Mouse (Mus musculus) hindbrain, embryonic 15.5 days (tissue): Measurements from ENCODE around the gene Ino80b. TPM values are rescaled to one million over a fixed set of nuclear protein-coding genes. Genes with fewer than 3 reads are reported as not detected.

Source experiments
- ATAC-seq: fragments of 200-750 bp; cut with Nextera tagmentation; 2 replicates; pipeline ENCODE4 v1.8.0; 2017; ENCODE audit warnings: low read depth, moderate number of reproducible peaks, moderate TSS enrichment; ENCODE audit not compliant: low FRiP score
- H3K27ac ChIP-seq: fragments of 300-500 bp; sonication (generic); replicated peaks from 2 replicates; pipeline ENCODE4 v1.5.1; 2015; ENCODE audit warnings: mild to moderate bottlenecking, inconsistent platforms
- H3K27me3 ChIP-seq: fragments of 300-500 bp; sonication (generic); 2 replicates; pipeline ENCODE4 v1.6.1; 2015; ENCODE audit warnings: control low read depth, inconsistent platforms
- H3K36me3 ChIP-seq: fragments of 300-500 bp; sonication (generic); 2 replicates; pipeline ENCODE4 v1.6.1; 2015; ENCODE audit warnings: control low read depth, inconsistent platforms
- H3K4me1 ChIP-seq: fragments of 300-500 bp; sonication (generic); replicated peaks from 2 replicates; pipeline ENCODE4 v1.6.1; 2015; ENCODE audit warnings: control low read depth, inconsistent platforms
- H3K4me2 ChIP-seq: fragments of 300-500 bp; sonication (generic); 2 replicates; pipeline ENCODE4 v1.6.1; 2015; ENCODE audit warnings: moderate library complexity, mild to moderate bottlenecking, inconsistent platforms
- H3K4me3 ChIP-seq: fragments of 300-500 bp; sonication (generic); 2 replicates; pipeline ENCODE4 v1.5.1; 2015; ENCODE audit warnings: mild to moderate bottlenecking, inconsistent platforms
- H3K9ac ChIP-seq: fragments of 300-500 bp; sonication (generic); 2 replicates; pipeline ENCODE4 v1.6.1; 2015; ENCODE audit warnings: inconsistent platforms
- H3K9me3 ChIP-seq: fragments of 300-500 bp; sonication (generic); 2 replicates; pipeline ENCODE4 v1.6.1; 2016; ENCODE audit warnings: control low read depth, inconsistent platforms
- WGBS: fragments of 180-500 bp; shearing (Covaris S2); methylation state at CpG from one replicate; pipeline ENCODE4 v1.1.7; 2015; 5-methylcytosine and 5-hydroxymethylcytosine counted together
- polyA plus RNA-seq: library from polyadenylated mRNA; unstranded; fragments of >200 nt; fragmentation: Nextera tagmentation; extraction: Ambion mirVana; gene quantifications from 2 replicates; pipeline ENCODE4 v1.2.1, GENCODE M21; 2015

Ino80b gene
- polyA plus RNA-seq, 1 experiment from 2014 or later, result 16.3 TPM

DNA sequence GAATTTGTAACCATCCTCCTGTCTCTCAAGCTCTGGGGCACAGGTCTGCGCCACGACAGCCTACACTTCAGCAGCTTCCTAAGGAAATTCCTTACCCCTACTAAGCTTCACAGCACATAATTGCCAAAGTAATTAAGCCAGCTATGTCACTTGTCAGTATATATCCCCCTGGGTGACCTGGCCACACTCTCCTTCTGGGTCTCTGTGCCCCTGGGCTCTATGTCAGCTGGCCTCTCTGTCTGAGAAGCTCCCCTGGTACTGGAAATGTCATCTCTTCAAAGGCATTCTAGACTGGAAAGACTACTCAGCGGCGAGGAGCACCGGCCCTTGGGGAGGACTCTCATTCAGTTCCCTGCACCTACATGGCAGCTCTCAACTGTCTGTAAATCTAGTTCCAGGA is 2.3 kb downstream of the Ino80b start:
- ATAC-seq, result no peak
- 56% methylated on average over 5 of the region's 5 CpGs for WGBS
- Histone ChIP-seq H3K4me2 (peak overlapping the region; percentile 99), H3K36me3 (peaks cover 11% of the 10 kb centered on the region), H3K4me3 (peak overlapping the region; percentile 65; the same call in 1 of the 2 replicates), H3K9ac (no peak overlapping the region), H3K4me1 (peaks cover 56% of the 10 kb centered on the region), H3K27ac (no peak overlapping the region), H3K27me3 (no peaks in the 10 kb centered on the region), H3K9me3 (no peaks in the 10 kb centered on the region)

GRCm38 (mm10) chr6:83121863-83122710 is 3.1 kb downstream of the Ino80b start:
- no peaks in the 10 kb centered on the region for H3K27me3 ChIP-seq
- peak overlapping the region; percentile 95 for H3K27ac ChIP-seq
- no peaks in the 10 kb centered on the region for H3K9me3 ChIP-seq
- H3K4me1 ChIP-seq, result peaks cover 59% of the 10 kb centered on the region
- peaks cover 20% of the 10 kb centered on the region for H3K36me3 ChIP-seq
- WGBS, result 2% methylated on average over 38 of the region's 52 CpGs
- H3K4me2 ChIP-seq, result peak overlapping the region; percentile 99
- ATAC-seq, result peak; percentile 2; the same call in 1 of the 2 replicates
- H3K4me3 ChIP-seq, result peak overlapping the region; percentile 65
- peak overlapping the region; percentile 76 for H3K9ac ChIP-seq

- WGBS, result under 1% methylated on average over 38 of the region's 38 CpGs
Measured at GRCm38 (mm10) chr6:83120930-83121862, 4.0 kb downstream of the Ino80b start, which contains the start of gene Wbp1. Wbp1 (minus strand) TSS chr6:83121559.

GRCm38 (mm10) chr6:83119734-83120051 is 5.5 kb downstream of the Ino80b start:
- peaks cover 22% of the 10 kb centered on the region for H3K36me3 ChIP-seq
- peak overlapping the region; percentile 65 for H3K4me3 ChIP-seq
- 51% methylated on average over 7 of the region's 7 CpGs for WGBS
- peaks cover 69% of the 10 kb centered on the region for H3K4me1 ChIP-seq
- ATAC-seq, result no peak
- no peak overlapping the region for H3K27ac ChIP-seq
- H3K4me2 ChIP-seq, result peak overlapping the region; percentile 99
- no peaks in the 10 kb centered on the region for H3K9me3 ChIP-seq
- H3K27me3 ChIP-seq, result no peaks in the 10 kb centered on the region
- peak overlapping the region; percentile 70; the same call in 1 of the 2 replicates for H3K9ac ChIP-seq

More at GRCm38 (mm10) chr6:83120930-83121862, 4.0 kb downstream of the Ino80b start, which contains the start of gene Wbp1:
- H3K9ac ChIP-seq, result peak within 1 kb of the TSS; percentile 76
- H3K4me2 ChIP-seq, result peak within 1 kb of the TSS; percentile 99
- no peaks in the 10 kb centered on the region for H3K27me3 ChIP-seq
- H3K27ac ChIP-seq, result peak within 1 kb of the TSS; percentile 95
- H3K9me3 ChIP-seq, result no peaks in the 10 kb centered on the region
- peaks cover 68% of the 10 kb centered on the region for H3K4me1 ChIP-seq
- peaks cover 22% of the 10 kb centered on the region for H3K36me3 ChIP-seq
- peak within 1 kb of the TSS; percentile 65 for H3K4me3 ChIP-seq
- peak; percentile 96 for ATAC-seq

GRCm38 (mm10) chr6:83118825-83119733 is 6.2 kb downstream of the Ino80b start:
- Histone ChIP-seq H3K4me3 (no peak overlapping the region; the same call in 1 of the 2 replicates), H3K4me1 (peaks cover 68% of the 10 kb centered on the region), H3K36me3 (peaks cover 22% of the 10 kb centered on the region), H3K9ac (no peak overlapping the region), H3K4me2 (peak overlapping the region; percentile 99), H3K27me3 (no peaks in the 10 kb centered on the region), H3K27ac (no peak overlapping the region), H3K9me3 (no peaks in the 10 kb centered on the region)
- ATAC-seq, result no peak
- 87% methylated on average over 14 of the region's 14 CpGs for WGBS

GRCm38 (mm10) chr6:83118369-83118768 is 6.9 kb downstream of the Ino80b start:
- Histone ChIP-seq H3K4me1 (peaks cover 64% of the 10 kb centered on the region), H3K36me3 (peaks cover 22% of the 10 kb centered on the region), H3K9me3 (no peaks in the 10 kb centered on the region), H3K27me3 (no peaks in the 10 kb centered on the region), H3K4me3 (no peak overlapping the region), H3K27ac (no peak overlapping the region), H3K4me2 (no peak overlapping the region), H3K9ac (no peak overlapping the region)
- ATAC-seq, result no peak
- WGBS, result 78% methylated on average over 11 of the region's 11 CpGs

GRCm38 (mm10) chr6:83117616-83118015 is 7.6 kb downstream of the Ino80b start:
- no peak overlapping the region for H3K4me3 ChIP-seq

GRCm38 (mm10) chr6:83117165-83117438 is 8.1 kb downstream of the Ino80b start:
- H3K9ac ChIP-seq, result no peak overlapping the region
- ATAC-seq, result no peak
- H3K36me3 ChIP-seq, result peaks cover 22% of the 10 kb centered on the region
- H3K4me1 ChIP-seq, result peaks cover 52% of the 10 kb centered on the region
- H3K27ac ChIP-seq, result no peak overlapping the region
- no peaks in the 10 kb centered on the region for H3K9me3 ChIP-seq
- peak overlapping the region; percentile 95; the same call in 1 of the 2 replicates for H3K4me2 ChIP-seq
- WGBS, result 89% methylated on average over 4 of the region's 4 CpGs
- no peak overlapping the region for H3K4me3 ChIP-seq
- H3K27me3 ChIP-seq, result no peaks in the 10 kb centered on the region

More at GRCm38 (mm10) chr6:83117616-83118015, 7.6 kb downstream of the Ino80b start:
- ATAC-seq, result no peak
- Histone ChIP-seq H3K27me3 (no peaks in the 10 kb centered on the region), H3K27ac (no peak overlapping the region), H3K36me3 (peaks cover 22% of the 10 kb centered on the region), H3K9ac (no peak overlapping the region), H3K9me3 (no peaks in the 10 kb centered on the region), H3K4me2 (no peak overlapping the region), H3K4me1 (peaks cover 58% of the 10 kb centered on the region)
- WGBS, result 91% methylated on average over 13 of the region's 13 CpGs

GRCm38 (mm10) chr6:83116373-83117164 is 8.7 kb downstream of the Ino80b start:
- 0 out of 2 replicates have a peak overlapping the region, but pooled peaks have one; percentile 81 for H3K27ac ChIP-seq
- 86% methylated on average over 11 of the region's 11 CpGs for WGBS
- peaks cover 48% of the 10 kb centered on the region for H3K4me1 ChIP-seq
- H3K4me2 ChIP-seq, result peak overlapping the region; percentile 95
- H3K9me3 ChIP-seq, result no peaks in the 10 kb centered on the region
- H3K36me3 ChIP-seq, result peaks cover 22% of the 10 kb centered on the region
- H3K4me3 ChIP-seq, result peak overlapping the region; percentile 70
- ATAC-seq, result no peak
- no peaks in the 10 kb centered on the region for H3K27me3 ChIP-seq
- H3K9ac ChIP-seq, result peak overlapping the region; percentile 86

DNA sequence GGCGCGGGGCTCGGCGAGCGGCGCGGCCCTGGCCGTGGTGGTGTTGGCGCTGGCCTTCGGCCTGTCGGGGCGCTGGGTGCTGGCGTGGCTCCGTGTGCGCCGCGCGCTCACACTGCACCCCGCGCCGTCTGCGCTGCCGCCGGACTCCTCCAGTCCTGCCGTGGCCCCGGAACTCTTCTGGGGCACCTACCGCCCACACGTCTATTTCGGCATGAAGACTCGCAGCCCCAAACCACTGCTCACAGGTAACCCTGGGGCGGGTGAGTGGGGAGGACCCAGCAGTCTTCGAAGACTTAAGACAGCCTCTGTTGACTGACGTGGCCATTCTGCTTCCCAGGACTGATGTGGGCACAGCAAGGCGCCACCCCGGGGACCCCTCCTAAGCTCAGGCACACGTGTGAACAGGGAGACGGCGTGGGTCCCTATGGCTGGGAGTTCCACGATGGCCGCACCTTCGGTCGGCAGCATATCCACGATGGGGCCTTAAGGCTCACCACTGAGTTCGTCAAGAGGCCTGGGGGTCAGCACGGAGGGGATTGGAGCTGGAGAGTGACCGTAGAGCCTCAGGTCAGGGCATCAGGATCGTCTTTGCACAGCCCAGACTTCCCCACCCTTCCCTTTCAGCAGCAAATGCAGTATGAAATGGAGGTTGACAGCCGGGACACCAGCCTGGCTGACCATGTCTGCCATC is 9.4 kb downstream of the Ino80b start:
- no peaks in the 10 kb centered on the region for H3K9me3 ChIP-seq
- H3K36me3 ChIP-seq, result peaks cover 22% of the 10 kb centered on the region
- H3K4me2 ChIP-seq, result peak overlapping the region; percentile 95
- no peaks in the 10 kb centered on the region for H3K27me3 ChIP-seq
- peak overlapping the region; percentile 86 for H3K9ac ChIP-seq
- WGBS, result 2% methylated on average over 37 of the region's 48 CpGs
- peaks cover 48% of the 10 kb centered on the region for H3K4me1 ChIP-seq
- H3K27ac ChIP-seq, result peak overlapping the region; percentile 81
- peak overlapping the region; percentile 70 for H3K4me3 ChIP-seq
- ATAC-seq, result peak; percentile 63
